Mouse (Mus musculus): ENCODE results near the gene Zfp444.
"Not testable (repeated sequence)": the region's sequence is repeated elsewhere in the genome, so short reads cannot be mapped to it uniquely, and the experiment has no call there.

Gene Zfp444

DNA sequence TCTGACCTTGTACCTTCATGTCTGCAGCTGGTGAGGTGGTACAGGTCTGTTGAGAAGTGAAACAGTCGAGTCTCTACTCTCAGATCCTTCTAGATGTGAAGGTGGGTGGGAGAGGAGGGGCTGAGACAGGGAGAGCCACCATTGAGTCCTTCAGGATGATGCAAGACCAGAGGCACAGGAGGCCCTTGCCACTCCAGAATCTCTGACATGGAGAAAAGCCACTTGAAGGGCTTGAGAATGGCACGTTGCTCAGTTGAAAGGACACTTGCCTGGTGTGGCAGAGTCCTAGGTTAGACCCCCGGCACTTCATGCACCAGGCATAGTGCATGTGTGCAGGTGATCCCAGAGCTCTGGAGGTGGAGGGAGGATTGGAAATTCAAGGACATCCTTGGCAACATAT, 10.5 kb upstream of the Zfp444 start:
- no peak for DNase-seq (ENCODE audit: low spot score in 2 of 2)

DNA sequence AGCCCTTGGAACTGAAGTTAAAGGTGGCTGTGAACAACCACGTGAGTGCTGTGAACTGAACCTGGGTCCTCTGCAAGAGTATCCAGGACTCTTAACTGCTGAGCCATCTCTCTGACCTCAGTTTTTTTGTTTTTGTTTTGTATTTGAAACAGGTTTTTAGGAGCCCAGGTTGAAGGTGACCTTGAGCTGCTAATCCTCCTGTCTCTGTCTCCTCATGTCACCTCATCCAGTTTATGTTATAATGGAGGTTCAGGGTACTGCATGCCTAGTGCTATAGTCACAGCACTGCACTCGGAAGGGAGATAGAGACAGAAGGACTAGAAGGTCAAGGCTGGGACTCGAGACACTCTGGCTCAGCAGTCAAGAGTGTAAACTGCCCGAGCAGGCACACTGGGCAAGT, 9.9 kb upstream of the Zfp444 start:
- no peak for DNase-seq (ENCODE audit: low spot score in 2 of 2)

DNA sequence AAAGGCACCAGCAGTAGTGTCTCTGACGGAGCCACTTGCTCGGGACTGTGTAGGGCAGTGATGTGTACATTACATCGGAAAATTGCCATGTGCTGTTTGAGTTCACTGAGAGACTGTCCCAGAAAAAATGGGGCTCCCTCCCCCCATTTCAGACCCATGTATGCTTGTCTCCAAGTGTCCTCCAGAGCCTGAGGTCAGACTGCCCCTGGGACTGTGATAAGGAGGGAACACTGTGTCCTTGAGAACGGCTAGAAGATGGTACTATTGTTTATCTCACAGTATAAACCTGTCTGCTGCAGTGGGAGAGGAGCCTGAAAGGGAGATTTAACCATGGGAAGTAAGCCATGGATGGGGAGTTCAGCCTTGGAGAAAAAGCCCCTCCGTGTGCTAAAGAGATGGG, 7.4 kb upstream of the Zfp444 start:
- no peak for DNase-seq (ENCODE audit: low spot score in 2 of 2)

DNA sequence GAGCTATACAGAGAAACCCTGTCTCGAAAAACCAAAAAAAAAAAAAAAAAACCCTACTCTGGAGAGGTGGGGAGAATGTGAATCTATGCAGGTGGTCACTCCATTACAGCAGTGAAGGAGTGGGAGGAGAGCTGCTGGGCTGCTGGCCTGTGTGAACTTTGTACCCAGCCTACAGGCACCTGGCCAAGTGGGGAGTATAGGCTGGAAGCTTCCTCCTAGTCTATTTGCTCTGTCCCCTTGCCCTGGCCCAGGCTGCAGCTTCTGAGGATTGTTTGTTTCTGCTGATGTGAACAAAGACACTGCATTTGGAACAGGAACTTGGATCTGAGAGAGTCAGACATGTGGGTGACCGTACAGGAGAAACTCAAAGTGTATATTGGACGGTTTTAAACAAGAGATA, 2.6 kb upstream of the Zfp444 start:
- DNase-seq (ENCODE audit: low spot score in 2 of 2): no peak

DNA sequence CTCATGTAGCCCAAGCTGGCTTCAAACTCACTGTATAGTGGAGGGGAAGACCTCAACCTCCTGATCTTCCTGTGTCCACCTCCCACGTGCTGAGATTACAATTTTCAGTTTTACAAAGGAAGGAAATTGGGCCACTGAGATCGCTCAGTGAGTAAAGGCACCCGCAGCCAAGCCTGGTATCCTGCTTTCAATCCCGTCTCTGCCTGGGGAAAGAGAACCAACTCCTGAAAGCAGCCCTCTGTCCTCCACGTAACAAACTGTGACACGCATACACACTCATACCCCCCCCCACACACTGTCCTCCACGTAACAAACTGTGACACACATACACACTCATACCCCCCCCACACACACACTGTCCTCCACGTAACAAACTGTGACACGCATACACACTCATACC, 1.6 kb upstream of the Zfp444 start:
- DNase-seq (ENCODE audit: low spot score in 2 of 2): no peak

DNA sequence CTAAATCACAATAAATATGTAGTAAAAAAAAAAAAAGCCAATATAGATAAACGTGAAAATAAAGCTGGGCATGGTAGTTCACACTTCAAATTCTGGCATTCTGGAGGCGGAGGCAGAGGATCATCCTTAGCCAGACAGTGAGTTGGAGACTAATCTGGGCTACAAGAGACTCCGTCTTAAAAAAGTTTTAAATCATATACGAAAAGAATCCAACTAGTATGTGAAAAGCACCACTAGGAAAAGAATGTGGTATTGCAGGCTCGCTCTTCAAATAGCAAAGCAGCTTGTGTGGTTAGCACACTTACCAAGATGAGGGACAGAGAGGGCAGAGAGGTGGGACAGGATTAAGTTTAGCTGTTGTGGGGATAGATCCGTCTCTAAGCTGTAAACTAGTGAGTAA, 1.2 kb upstream of the Zfp444 start:
- no peak for DNase-seq (ENCODE audit: low spot score in 2 of 2)

DNA sequence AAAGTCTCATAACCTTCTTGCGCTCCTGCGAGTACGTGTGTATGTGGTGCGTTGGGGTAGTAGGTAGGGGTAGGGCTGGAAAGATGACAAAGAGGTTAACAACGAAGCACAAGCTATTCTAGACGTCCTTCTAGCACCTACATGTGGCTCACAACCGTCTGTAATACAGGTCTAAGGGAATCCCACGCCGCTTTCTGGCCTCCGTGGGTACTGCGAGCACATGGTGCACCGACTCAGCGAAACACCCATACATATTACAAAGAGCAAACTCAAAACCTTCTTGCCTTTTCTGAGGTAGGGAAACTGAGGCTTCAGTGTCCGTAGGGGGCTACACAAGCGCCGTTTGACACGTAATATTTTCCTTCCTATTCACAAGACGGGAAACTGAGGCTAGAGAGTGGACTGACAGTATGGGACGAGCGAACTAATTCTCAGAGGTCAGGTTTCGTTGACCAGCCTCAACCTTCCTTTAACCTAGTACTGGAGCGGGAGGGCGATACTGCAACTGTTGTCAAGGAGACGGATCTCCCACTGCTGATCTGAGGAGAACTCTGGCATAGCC, 501 bp upstream of the Zfp444 start:
- peak; percentile 63 to 67 for DNase-seq (ENCODE audit: low spot score in 2 of 2)

DNA sequence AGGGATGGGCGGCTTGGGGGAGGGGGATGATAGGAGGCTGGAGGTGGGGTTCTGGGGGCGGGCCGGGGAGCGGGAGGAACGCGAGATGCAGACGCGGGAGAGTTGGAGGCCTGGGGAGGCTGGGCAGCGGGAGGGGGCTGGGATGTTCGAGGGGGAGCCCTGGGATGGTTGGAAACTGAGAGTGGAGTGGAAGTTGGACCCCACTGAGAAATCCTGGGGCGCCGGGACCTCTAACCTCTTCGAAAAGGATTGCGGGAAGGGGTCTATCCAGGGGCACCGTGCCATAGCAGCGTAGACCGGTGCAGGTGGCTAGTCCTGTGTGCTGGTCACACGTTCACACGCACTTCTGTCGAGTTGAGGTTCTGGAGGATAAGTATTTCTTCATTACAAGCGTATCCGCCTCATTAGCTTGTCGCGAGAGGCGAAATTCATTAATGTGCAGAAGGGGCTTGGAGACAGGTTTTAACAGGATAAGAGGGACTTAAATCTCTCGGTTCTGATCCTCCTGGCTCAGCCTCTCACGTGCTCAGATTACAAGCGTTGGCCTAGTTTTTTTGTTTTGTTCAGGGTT, 733 bp downstream of the Zfp444 start:
- peak in 1 of 2 experiments; percentile 34 for DNase-seq (ENCODE audit: low spot score in 2 of 2)

DNA sequence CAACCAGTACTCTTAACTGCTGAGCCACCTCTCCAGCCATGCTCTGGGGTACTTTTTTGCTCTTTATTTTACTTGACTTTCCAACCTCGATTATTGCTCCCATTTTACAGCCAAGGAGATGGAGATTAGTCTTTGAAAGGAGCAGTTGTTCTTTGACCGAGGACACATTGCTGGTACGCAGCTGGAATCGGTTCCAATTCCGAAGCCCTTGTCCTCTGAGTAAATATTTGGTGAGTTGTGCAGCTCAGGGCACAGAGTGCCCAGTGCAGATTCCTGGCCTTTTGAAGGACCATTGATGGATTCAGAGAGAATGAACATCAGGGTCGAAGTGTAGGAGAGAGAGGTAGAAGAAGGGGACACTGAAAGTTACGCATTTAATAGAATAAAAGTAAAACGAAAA, 1.8 kb downstream of the Zfp444 start:
- DNase-seq (ENCODE audit: low spot score in 2 of 2): no peak

DNA sequence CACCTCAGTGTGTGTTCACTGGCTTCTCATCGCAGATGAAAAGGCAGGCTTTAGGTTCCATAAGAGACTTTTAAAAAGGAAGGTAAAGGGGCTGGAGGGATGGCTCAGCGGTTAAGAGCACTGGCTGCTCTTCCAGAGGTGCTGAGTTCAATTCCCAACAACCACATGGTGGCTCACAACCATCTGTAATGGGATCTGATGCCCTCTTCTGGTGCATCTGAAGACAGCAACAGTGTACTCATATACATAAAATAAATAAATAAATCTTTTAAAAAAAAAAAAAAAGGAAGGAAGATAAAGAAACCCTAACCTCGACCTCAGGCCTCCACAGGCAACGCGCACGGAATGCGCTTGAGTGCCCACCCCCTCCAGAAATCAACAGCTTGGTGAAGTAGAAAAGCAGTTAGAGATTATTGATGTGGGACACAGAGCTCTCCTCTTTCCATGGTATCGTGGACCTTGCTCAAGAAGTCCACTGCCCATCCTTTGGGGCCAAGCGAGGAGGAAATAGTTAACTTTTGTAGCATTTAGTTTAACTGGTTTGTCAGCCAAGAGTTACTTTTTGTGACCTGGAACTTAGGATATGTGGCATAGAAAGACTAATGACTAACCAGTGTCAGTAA, 2.5 kb downstream of the Zfp444 start:
- DNase-seq (ENCODE audit: low spot score in 2 of 2): not testable (repeated sequence)

DNA sequence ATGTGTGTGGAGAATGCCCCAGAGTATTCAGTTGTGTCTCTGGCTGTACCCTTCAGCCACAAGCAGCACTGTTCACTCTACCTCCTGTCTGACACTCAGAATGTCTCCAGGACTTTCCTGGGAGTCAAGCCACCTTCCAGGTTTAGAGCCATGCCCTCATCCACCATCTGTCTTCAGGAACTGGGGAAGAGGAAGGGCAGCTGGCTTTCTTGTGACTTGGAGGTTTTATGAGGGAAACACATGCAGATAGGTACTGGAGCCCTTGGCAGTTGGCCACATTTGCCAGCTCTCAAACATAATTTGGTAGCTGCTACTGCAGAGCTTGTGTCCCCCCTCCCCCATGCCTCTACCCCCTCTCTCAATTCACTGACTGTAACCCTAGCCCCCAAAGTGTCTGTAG, 7.0 kb downstream of the Zfp444 start:
- no peak for DNase-seq (ENCODE audit: low spot score in 2 of 2)

DNA sequence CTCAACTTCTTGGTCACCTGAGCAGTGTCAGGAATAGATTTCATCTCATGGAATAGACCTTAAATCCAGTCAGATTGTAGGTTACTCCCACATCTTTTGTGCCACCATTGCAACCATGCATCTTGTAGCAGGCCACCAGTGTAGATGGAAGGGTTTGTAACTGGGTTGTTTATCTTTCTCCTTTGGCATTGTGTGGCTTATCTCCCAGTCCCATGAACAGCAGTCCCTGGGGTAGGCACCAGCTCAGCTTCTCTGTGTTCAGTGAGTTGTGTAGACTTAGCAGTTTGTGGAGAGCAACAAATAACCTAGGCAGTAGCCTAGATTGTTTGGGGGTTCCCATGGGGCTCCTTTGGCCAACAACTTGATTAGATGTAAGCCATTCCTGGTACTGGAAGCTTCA, 10.9 kb downstream of the Zfp444 start:
- DNase-seq (ENCODE audit: low spot score in 2 of 2): no peak

DNA sequence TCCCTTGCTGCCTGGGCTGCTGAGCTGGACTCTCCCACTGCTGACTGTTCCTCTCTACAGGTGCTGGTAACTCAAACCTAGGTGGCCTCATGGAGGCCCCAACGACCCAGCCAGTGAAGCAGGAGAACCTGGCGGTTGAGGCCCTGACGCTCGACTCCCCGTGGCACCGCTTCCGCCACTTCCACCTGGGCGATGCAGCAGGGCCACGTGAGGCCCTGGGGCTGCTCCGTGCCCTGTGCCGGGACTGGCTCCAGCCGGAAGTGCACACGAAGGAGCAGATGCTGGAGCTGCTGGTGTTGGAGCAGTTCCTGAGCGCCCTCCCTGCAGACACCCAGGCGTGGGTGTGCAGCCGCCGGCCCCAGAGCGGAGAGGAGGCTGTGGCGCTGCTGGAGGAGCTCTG, 11.8 kb downstream of the Zfp444 start:
- DNase-seq (ENCODE audit: low spot score in 2 of 2): no peak

DNA sequence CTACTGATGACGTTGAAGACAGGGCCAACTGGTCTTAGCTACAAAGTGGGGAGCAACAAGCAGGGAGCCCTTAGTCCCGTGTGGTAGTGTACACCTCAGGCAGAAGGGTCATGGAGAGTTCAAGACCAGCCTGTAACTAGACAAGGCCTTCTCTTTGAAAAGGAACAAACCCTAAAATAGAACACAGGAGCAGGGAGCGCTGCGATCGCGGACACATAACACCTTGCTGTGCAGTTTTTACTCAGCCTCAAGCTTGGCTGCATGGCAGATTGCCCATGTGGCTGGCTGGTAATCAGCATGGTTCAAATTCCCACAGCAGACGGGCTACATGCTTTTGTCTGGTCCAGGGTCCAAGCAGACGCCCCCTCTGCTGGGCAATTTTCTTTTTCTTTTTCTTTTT, 12.5 kb downstream of the Zfp444 start:
- no peak for DNase-seq (ENCODE audit: low spot score in 2 of 2)

DNA sequence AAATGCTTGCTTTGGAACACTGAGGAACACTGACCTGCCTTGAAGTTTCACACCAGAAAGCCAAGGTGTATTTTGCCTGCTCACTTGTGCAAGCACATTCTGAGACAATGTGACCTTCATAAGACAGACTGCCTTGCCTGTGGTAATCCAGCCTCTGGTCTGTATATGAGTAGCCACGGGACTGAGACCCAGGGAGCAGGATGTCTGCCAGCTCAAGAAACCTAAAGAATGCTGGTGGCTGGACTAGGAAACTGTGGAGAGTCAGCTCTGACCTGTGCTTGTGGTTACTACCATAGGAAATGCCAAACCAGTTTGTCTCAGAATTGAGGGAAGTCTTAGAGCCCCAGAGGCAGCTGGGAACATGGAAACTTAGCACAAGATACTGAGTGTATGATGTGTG, 13.4 kb downstream of the Zfp444 start:
- DNase-seq (ENCODE audit: low spot score in 2 of 2): no peak

DNA sequence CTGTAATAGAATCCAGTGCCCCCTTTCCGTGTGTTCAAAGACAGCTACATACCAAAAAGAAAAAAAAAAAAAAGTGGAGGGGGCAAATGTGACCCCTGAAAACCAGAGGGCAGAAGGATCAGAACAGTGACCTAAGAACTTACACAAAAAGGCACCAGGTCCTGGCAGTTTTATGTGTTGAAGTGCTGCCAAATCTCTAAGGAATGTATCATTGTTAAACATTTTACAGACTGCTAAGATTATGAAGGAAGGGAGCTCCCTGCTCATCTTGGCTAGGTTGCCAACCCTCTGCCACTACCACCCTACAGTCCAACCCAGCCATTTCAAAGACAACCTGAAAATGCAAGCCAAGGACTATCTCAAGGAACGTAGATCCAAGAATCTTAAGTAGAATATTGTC, 14.2 kb downstream of the Zfp444 start:
- DNase-seq (ENCODE audit: low spot score in 2 of 2): no peak

DNA sequence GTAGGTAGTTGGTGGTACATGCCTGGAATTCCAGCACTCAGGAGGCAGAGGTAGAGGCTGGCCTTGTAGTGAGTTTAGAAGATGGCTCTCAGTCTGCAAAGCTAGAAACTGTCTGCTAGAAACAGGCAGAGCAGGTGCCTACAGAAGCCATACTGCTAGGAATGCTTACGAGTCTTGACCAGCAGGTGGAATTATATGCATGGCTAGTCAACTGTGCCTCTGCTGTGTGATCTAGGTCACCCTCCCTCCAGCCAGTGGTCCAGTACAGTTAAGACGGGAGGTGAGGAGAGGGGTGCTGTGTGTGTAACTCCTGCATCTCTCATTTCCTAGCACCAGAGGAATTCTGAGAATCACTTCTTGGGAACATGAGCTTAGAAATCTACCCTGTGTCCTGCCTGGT, 14.7 kb downstream of the Zfp444 start:
- DNase-seq (ENCODE audit: low spot score in 2 of 2): no peak

DNA sequence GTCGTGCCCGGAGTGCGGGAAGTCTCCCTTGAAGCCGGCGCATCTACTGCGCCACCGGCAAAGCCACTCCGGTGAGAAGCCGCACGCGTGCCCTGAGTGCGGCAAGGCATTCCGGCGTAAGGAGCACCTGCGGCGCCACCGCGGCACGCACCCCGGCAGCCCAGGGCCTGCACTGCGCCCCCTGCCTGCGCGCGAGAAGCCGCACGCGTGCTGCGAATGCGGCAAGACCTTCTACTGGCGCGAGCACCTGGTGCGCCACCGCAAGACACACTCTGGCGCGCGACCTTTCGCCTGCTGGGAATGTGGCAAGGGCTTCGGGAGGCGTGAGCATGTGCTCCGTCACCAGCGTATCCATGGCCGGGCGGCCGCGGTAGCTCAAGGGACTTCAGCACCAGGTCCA, 17.5 kb downstream of the Zfp444 start:
- DNase-seq (ENCODE audit: low spot score in 2 of 2): no peak

DNA sequence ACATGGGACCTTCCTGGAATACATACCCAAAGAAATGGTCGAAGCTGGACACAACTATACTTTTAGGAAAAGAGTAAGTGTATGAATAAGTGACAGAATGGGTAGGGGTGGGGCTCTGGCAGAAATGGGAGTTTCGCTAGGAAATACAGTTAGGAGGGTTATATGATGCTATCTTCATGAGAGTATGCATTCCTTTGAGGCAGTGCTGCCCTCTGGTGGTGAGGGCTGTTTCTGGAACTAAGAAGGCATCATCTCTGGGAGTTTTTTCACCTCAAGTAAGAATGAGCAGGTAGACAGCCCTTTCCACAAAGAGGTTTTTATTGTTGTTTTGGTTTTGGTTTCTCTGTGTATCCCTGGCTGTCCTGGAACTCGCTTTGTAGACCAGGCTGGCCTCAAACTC, 19.4 kb downstream of the Zfp444 start:
- DNase-seq (ENCODE audit: low spot score in 2 of 2): peak; percentile 62 to 81

DNA sequence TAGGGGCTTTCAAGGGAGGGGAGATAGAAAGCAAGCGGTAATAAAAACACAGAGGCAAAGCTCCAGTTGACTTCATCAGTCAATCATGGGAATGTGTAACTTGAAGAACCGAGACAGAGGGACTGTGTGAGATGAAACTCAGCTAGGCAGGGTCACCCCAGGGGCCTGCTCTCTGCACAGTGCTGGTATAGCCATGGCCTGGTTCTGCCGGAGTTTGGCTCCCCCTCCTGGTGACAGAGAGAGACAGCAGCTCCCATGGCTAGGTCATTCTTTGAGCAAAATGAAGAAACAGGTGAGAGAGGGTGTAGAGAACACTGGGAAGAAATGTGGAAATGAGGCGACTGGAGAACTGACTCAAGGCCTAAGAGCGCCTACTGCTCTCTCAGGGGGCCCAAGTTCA, 22.1 kb downstream of the Zfp444 start:
- DNase-seq (ENCODE audit: low spot score in 2 of 2): no peak

DNA sequence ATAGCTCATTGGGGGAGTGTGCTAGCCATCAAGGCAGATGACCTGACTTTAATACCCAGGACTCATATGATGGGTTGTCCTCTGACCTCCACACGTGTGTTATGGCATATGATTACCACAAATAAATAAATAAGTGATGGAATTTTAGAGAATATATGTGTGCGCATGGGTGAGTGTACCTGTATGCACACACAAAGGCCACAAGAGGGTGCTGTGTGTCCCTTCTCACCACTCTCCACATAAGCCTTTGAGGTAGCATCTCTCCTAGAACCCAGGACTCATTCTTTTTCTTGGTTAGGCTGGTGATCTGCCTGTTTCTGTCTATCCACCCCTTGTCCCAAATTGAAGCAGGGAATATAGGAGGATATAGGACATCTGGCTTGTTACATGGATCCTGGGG, 23.8 kb downstream of the Zfp444 start:
- DNase-seq (ENCODE audit: low spot score in 2 of 2): no peak

DNA sequence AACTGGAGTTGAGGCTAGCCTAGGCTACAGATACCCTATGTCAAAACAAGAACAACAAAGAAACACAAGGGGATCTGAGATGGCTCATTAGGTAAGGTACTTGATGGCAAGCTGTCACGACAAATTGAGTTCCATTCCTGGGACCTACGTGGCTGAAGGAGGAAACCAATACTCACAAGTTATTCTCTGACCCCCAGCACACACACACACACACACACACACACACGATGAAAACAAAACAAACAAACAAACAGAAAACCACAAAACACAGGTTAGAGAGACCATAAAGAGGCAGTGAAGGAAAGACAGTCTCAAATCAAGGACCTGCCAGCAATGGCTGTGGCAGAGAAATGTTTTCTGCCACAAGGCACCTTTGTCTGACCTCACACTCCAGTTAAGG, 24.8 kb downstream of the Zfp444 start, which contains the start of gene Galp:
TSS of gene Galp (plus strand) at position 301 of the 400 bp plus-strand sequence.
- no peak for DNase-seq (ENCODE audit: low spot score in 2 of 2)

DNA sequence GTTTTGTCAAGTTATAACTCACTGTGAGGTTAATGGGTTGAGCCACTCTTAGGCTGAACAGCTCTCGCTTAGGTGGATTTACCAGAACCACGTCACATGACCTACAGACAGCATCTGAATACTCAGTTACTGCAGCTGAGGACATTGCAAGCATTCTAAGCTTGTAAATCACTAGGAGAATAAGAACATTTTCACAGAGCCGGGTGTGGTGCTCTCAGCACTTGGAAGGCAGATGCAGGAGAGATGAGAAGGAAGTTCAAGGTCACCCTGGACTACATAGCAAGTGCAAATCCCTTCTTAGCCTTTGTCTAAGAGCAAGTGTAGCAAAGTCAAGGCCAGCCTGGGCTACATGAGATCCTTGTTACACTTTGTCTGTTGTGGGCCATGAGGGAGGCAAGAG, 32.2 kb downstream of the Zfp444 start:
- DNase-seq (ENCODE audit: low spot score in 2 of 2): no peak

DNA sequence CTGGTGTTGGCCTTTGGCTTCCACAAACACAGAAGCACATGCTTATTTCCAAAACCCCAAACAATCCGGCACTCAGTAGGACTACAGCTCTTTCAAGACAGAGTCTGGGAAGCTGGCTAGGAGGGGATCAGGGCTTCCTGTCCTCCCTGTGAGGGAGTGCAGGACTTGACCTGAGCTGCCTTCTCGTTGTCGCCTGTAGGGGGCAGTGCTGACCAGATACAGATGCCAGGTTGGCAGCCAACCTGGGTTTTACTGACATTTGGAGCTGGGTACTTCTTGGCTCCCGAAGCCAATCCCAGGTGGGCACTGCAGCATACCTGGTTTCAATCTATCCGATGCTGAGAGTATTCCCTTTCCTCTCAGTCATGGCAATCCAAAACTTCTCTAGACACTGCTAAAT, 41.1 kb downstream of the Zfp444 start:
- no peak for DNase-seq (ENCODE audit: low spot score in 2 of 2)
